Mouse (Mus musculus): ENCODE measurements around the gene Nxpe4. TPM values are rescaled to one million over a fixed set of nuclear protein-coding genes. Genes with fewer than 3 reads are reported as not detected.

The Nxpe4 gene
- polyA plus RNA-seq, 1 experiment from 2014 or later: 7.4 TPM

DNA sequence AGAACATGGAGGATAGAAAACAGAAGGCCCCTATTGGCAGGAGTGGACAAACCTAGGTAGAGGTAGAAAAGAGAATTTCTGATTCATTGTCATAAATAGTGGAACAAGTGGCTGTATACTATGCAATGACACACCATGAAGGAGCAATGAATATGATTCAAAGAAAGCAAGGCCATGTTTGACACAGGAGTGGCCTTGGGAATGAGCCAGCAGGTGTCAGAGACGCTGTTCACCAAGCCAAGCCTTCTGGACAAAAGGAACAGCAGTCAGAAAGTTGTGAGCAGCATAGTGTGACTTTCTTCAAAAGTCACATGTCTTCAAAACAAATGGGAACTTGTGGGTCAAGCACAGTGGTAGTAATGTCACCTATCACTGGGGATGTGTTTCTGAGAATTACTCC is 80.0 kb downstream of the Nxpe4 start:
- Histone ChIP-seq H3K9me3 (no peaks in the 10 kb centered on the region), H3K4me1 (replicated peaks) (0 out of 2 replicates have a peak, but pooled peaks cover 13% of the 10 kb centered on the region), H3K4me3 (replicated peaks) (no peak overlapping the region), H3K9ac (replicated peaks) (no peak overlapping the region), H3K36me3 (no peaks in the 10 kb centered on the region), H3K27me3 (no peaks in the 10 kb centered on the region), H3K27ac (no peak overlapping the region), H3K4me2 (no peak overlapping the region)
- 89% methylated on average over 1 of the region's 1 CpGs for WGBS
- no peak for ATAC-seq (ENCODE audit: insufficient number of reproducible peaks, insufficient read depth, low FRiP score, low TSS enrichment, low read depth)

DNA sequence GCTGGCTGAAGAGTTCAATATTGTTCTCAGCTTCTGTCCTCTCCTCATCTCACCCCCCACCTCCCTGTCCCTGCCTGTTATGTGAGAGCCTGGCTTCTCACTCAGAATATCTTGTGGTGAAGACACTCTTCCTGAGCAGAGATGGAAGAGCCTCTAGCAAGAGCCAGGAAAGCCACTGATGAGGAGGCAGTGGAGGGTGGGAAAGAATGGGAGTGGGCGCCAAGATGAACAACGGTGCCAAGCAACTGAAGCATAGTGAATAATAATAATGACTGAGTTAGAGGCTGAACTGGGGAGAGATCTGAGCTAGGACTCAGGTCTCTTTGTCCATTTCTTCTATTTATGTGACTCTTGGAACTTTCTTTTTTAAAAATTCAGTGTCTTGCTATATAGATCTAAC is 80.9 kb downstream of the Nxpe4 start:
- no peak for ATAC-seq (ENCODE audit: insufficient number of reproducible peaks, insufficient read depth, low FRiP score, low TSS enrichment, low read depth)
- 95% methylated on average over 2 of the region's 2 CpGs for WGBS
- no peaks in the 10 kb centered on the region for H3K36me3 ChIP-seq

DNA sequence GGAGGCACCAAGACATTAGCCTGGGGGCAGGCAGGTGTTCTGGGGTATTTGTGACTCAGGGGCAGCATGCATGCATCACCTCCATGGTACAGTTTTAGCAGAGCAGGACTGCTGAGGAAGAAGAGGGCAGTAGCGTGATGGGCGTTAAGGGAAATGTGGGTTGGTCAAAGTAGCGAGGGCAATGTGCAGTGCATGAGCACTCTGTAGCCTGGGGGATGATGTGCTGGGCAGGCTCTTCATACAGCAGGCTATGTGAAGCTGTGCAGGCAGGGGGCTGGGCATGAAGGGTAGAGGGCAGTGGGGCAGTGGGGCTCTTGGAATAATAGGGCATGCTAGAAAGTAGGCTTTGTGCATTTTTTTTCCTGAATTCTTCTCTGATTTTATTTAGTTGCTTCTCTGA is 82.4 kb downstream of the Nxpe4 start:
- H3K27me3 ChIP-seq: no peaks in the 10 kb centered on the region
- H3K36me3 ChIP-seq: no peaks in the 10 kb centered on the region
- H3K27ac ChIP-seq: no peak overlapping the region
- ATAC-seq (ENCODE audit: insufficient number of reproducible peaks, insufficient read depth, low FRiP score, low TSS enrichment, low read depth): no peak
- H3K4me1 ChIP-seq (replicated peaks): peaks cover 28% of the 10 kb centered on the region
- H3K4me2 ChIP-seq: no peak overlapping the region
- WGBS: 76% methylated on average over 3 of the region's 3 CpGs
- no peak overlapping the region for H3K4me3 ChIP-seq (replicated peaks)
- H3K9ac ChIP-seq (replicated peaks): no peak overlapping the region
- H3K9me3 ChIP-seq: no peaks in the 10 kb centered on the region

More for the DNA sequence above, 80.9 kb downstream of the Nxpe4 start:
- Histone ChIP-seq H3K4me2 (no peak overlapping the region), H3K9me3 (no peaks in the 10 kb centered on the region), H3K4me1 (replicated peaks) (peaks cover 20% of the 10 kb centered on the region; the same call in 1 of the 2 replicates), H3K27ac (no peak overlapping the region), H3K4me3 (replicated peaks) (no peak overlapping the region), H3K9ac (replicated peaks) (no peak overlapping the region), H3K27me3 (no peaks in the 10 kb centered on the region)

DNA sequence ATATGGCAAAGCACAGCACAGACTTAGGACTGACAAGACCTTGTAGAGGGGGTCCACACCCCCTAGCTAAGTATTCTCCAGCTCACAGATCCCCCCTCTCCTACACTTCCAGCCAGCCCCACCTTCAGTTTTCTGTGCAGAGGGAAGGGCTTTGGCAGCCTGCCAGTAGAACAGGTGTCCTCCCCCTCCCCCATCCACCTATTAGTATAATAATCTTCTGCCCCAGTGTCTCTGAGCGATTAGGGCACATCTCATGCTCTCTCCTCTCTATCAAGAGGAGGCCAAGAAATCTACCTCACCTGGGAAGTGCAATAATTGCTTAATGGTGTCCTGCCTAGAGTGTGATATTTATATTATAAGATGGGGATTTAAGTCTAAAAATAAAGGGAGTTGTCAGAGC is 83.7 kb downstream of the Nxpe4 start:
- Histone ChIP-seq H3K9ac (replicated peaks) (no peak overlapping the region), H3K9me3 (no peaks in the 10 kb centered on the region), H3K4me1 (replicated peaks) (peaks cover 39% of the 10 kb centered on the region), H3K27ac (no peak overlapping the region), H3K36me3 (no peaks in the 10 kb centered on the region), H3K4me3 (replicated peaks) (no peak overlapping the region), H3K27me3 (no peaks in the 10 kb centered on the region), H3K4me2 (no peak overlapping the region)
- WGBS: 59% methylated on average over 1 of the region's 1 CpGs
- no peak for ATAC-seq (ENCODE audit: insufficient number of reproducible peaks, insufficient read depth, low FRiP score, low TSS enrichment, low read depth)

- Histone ChIP-seq H3K36me3 (no peaks in the 10 kb centered on the region), H3K4me2 (no peak overlapping the region), H3K9ac (replicated peaks) (no peak overlapping the region), H3K27me3 (peaks cover 10% of the 10 kb centered on the region; the same call in 1 of the 2 replicates), H3K27ac (no peak overlapping the region), H3K9me3 (no peaks in the 10 kb centered on the region), H3K4me3 (replicated peaks) (no peak overlapping the region), H3K4me1 (replicated peaks) (peaks cover 46% of the 10 kb centered on the region)
- 44% methylated on average over 5 of the region's 5 CpGs for WGBS
- ATAC-seq (ENCODE audit: insufficient number of reproducible peaks, insufficient read depth, low FRiP score, low TSS enrichment, low read depth): no peak
Observed at GRCm38 (mm10) chr9:48247276-48247675, 85.5 kb downstream of the Nxpe4 start.

- WGBS: 4% methylated on average over 8 of the region's 8 CpGs
- Histone ChIP-seq H3K9me3 (no peaks in the 10 kb centered on the region), H3K4me1 (replicated peaks) (peaks cover 38% of the 10 kb centered on the region), H3K4me3 (replicated peaks) (no peak overlapping the region), H3K27ac (no peak overlapping the region), H3K36me3 (no peaks in the 10 kb centered on the region), H3K4me2 (peak overlapping the region; percentile 40), H3K9ac (replicated peaks) (no peak overlapping the region), H3K27me3 (peaks cover 35% of the 10 kb centered on the region)
- ATAC-seq (ENCODE audit: insufficient number of reproducible peaks, insufficient read depth, low FRiP score, low TSS enrichment, low read depth): no peak
Observed at GRCm38 (mm10) chr9:48252236-48252635, 90.4 kb downstream of the Nxpe4 start.

- Histone ChIP-seq H3K27me3 (peaks cover 30% of the 10 kb centered on the region), H3K4me1 (replicated peaks) (peaks cover 16% of the 10 kb centered on the region), H3K27ac (no peak overlapping the region), H3K9ac (replicated peaks) (no peak overlapping the region), H3K4me2 (no peak overlapping the region), H3K36me3 (no peaks in the 10 kb centered on the region), H3K4me3 (replicated peaks) (no peak overlapping the region), H3K9me3 (no peaks in the 10 kb centered on the region)
- no peak for ATAC-seq (ENCODE audit: insufficient number of reproducible peaks, insufficient read depth, low FRiP score, low TSS enrichment, low read depth)
- 68% methylated on average over 9 of the region's 9 CpGs for WGBS
Observed at GRCm38 (mm10) chr9:48257001-48257400, 95.2 kb downstream of the Nxpe4 start.

- Histone ChIP-seq H3K27ac (no peak overlapping the region), H3K4me3 (replicated peaks) (no peak overlapping the region), H3K9ac (replicated peaks) (no peak overlapping the region), H3K9me3 (no peaks in the 10 kb centered on the region), H3K27me3 (peaks cover 22% of the 10 kb centered on the region), H3K4me2 (no peak overlapping the region), H3K4me1 (replicated peaks) (peaks cover 7% of the 10 kb centered on the region), H3K36me3 (no peaks in the 10 kb centered on the region)
- ATAC-seq (ENCODE audit: insufficient number of reproducible peaks, insufficient read depth, low FRiP score, low TSS enrichment, low read depth): no peak
- 34% methylated on average over 12 of the region's 12 CpGs for WGBS
Observed at GRCm38 (mm10) chr9:48257741-48258423, 96.1 kb downstream of the Nxpe4 start.

DNA sequence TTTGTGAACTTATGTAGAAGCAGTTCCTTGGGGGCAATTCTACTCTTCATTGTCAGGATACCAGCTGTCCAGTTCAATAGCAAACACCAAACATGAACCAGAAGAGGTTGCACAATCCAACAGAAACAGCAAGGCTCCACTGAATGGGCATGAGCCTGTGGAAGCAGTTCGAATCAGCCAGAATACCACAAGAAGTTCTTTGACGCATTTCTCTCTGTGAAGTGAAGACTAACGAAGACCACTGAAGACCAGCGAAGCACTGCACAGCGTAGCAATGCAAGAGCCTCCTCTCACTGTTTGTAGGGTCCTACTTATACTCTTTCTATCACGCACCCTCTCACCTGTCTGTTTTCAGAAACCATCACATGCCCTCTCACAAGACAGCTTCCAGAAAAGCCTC is 102.8 kb downstream of the Nxpe4 start:
- H3K4me3 ChIP-seq (replicated peaks): no peak overlapping the region
- no peaks in the 10 kb centered on the region for H3K9me3 ChIP-seq
- peaks cover 6% of the 10 kb centered on the region; the same call in 1 of the 2 replicates for H3K4me1 ChIP-seq (replicated peaks)
- peaks cover 7% of the 10 kb centered on the region; the same call in 1 of the 2 replicates for H3K27me3 ChIP-seq
- no peak overlapping the region for H3K9ac ChIP-seq (replicated peaks)
- 89% methylated on average over 6 of the region's 6 CpGs for WGBS
- ATAC-seq (ENCODE audit: insufficient number of reproducible peaks, insufficient read depth, low FRiP score, low TSS enrichment, low read depth): no peak
- no peaks in the 10 kb centered on the region for H3K36me3 ChIP-seq
- no peak overlapping the region for H3K27ac ChIP-seq
- no peak overlapping the region for H3K4me2 ChIP-seq

DNA sequence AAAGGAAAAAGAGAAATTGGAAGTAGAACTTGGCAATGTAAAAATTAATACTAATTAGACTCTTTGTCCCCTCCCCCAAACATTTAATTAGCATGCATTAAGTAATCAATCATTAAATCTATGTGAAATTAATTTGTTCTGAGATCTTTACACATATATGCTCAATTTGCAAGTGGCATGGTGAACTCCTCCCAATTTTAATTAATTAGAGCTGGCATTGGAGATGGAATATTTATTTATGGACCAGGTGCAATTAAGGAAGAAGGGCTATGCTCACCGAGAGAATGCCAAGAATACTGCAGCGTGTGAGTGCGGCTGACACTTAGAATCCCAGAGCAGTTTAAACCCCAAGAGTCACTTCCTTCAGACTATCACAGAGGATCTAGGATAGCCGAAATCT is 103.7 kb downstream of the Nxpe4 start:
- Histone ChIP-seq H3K9me3 (no peaks in the 10 kb centered on the region), H3K9ac (replicated peaks) (no peak overlapping the region), H3K4me1 (replicated peaks) (peaks cover 6% of the 10 kb centered on the region; the same call in 1 of the 2 replicates), H3K36me3 (no peaks in the 10 kb centered on the region), H3K4me2 (no peak overlapping the region), H3K4me3 (replicated peaks) (no peak overlapping the region), H3K27ac (no peak overlapping the region), H3K27me3 (peaks cover 7% of the 10 kb centered on the region; the same call in 1 of the 2 replicates)
- WGBS: 82% methylated on average over 4 of the region's 4 CpGs
- no peak for ATAC-seq (ENCODE audit: insufficient number of reproducible peaks, insufficient read depth, low FRiP score, low TSS enrichment, low read depth)

DNA sequence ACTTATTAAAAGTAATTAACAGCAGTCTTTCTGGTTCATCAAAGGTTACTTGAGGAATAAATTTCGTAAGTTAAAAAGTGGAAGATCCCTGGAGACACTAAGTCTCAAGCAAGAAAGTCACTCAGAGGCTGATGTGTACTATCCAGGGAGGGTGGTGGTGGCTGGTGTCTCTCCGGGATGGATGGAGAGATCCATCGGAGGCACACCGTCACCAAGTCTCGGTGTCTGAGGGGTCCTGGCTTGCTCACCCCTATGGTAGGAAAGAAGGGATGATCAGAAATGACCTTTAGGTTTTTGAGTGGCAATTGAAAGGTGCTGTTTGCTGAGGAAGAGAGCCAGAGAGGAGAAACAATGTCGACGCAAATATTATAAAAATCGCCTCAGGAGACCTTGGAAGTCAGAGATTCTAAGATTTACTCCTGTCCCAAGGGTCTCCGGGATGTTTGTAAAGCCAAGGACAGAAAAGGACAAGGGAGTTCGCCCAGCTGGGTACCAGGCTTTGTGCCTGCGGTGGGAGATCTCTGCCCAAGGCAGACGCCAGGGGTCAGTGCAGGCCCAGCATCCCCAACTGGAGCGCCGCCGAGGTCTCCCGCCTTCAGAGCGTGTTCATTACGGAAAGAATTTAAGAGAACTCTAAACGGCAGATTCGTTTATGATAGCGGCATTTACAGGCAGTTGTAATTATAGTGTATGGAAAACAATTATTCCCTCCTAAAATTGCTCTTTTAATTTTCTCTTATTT is 104.6 kb downstream of the Nxpe4 start:
- Histone ChIP-seq H3K36me3 (no peaks in the 10 kb centered on the region), H3K9me3 (no peaks in the 10 kb centered on the region), H3K9ac (replicated peaks) (peak overlapping the region; percentile 52; the same call in 1 of the 2 replicates), H3K4me3 (replicated peaks) (peak overlapping the region; percentile 46), H3K4me1 (replicated peaks) (peaks cover 6% of the 10 kb centered on the region; the same call in 1 of the 2 replicates), H3K27ac (no peak overlapping the region), H3K4me2 (peak overlapping the region; percentile 80), H3K27me3 (peaks cover 7% of the 10 kb centered on the region; the same call in 1 of the 2 replicates)
- 12% methylated on average over 21 of the region's 21 CpGs for WGBS
- peak; percentile 82 for ATAC-seq (ENCODE audit: insufficient number of reproducible peaks, insufficient read depth, low FRiP score, low TSS enrichment, low read depth)
